Comparison of ENCODE assay signal across 10 mouse cellular contexts in genomic region chr15:102976171-102976570, GRCm38 (mm10). TPM values are rescaled to one million over a fixed set of nuclear protein-coding genes. Genes with fewer than 3 reads are reported as not detected.
DNase-seq lines count a peak whose midpoint lies in the region; ATAC-seq and TF ChIP-seq lines count a peak whose summit lies in the region.
"Had no signal": no experiment of that assay in that cellular context is flagged by ENCODE, and none has a peak within 500 bp of the region (broad histone marks: within the 10 kb centered on the region; RNA-seq: fewer than 3 reads in every experiment).

Hoxc9 (plus strand) TSS chr15:102976439.

- no peaks in the 10 kb centered on the region for H3K36me3 ChIP-seq in kidney, postnatal 0 days (ENCODE audit: insufficient read depth, low read length)
- no peaks in the 10 kb centered on the region for H3K36me3 ChIP-seq in neural tube, embryonic 12.5 days
- H3K36me3 ChIP-seq: hindbrain, embryonic 13.5 days had no signal

- H3K4me3 ChIP-seq in lung, adult 2 months (replicated peaks; ENCODE audit: extremely low read depth, low read depth, low read length): peak within 1 kb of the TSS; percentile 51
- peak within 1 kb of the TSS; percentile 30 for H3K4me3 ChIP-seq in bone marrow macrophage, adult 2 months (ENCODE audit: insufficient read depth, low read length)
- H3K4me3 ChIP-seq in kidney, postnatal 0 days (replicated peaks; ENCODE audit: low read depth, low read length): peak within 1 kb of the TSS; percentile 51
- H3K4me3 ChIP-seq in neural tube, embryonic 12.5 days: peak within 1 kb of the TSS; percentile 92
- H3K4me3 ChIP-seq: hindbrain, embryonic 13.5 days had no signal

- H3K9ac ChIP-seq in kidney, postnatal 0 days (ENCODE audit: low read depth, low read length): peak within 1 kb of the TSS; percentile 83
- H3K9ac ChIP-seq in neural tube, embryonic 12.5 days: peak within 1 kb of the TSS; percentile 100
- H3K9ac ChIP-seq: hindbrain, embryonic 13.5 days had no signal

- no peak for ATAC-seq in kidney, postnatal 0 days (replicated peaks; ENCODE audit: low FRiP score, low read depth)
- no peak for ATAC-seq in neural tube, embryonic 12.5 days (ENCODE audit: low FRiP score, low read depth)

- peaks cover 7% of the 10 kb centered on the region; the same call in 1 of the 2 replicates for H3K4me1 ChIP-seq in lung, adult 2 months (ENCODE audit: control insufficient read depth, insufficient read depth, low read length)
- H3K4me1 ChIP-seq in bone marrow macrophage, adult 2 months (ENCODE audit: control insufficient read depth, insufficient read depth, low read length): no peaks in the 10 kb centered on the region
- peaks cover 21% of the 10 kb centered on the region for H3K4me1 ChIP-seq in kidney, postnatal 0 days (replicated peaks; ENCODE audit: insufficient read depth, low read length)
- H3K4me1 ChIP-seq in neural tube, embryonic 12.5 days: peaks cover 8% of the 10 kb centered on the region
- H3K4me1 ChIP-seq: hindbrain, embryonic 13.5 days had no signal

- H3K9me3 ChIP-seq in kidney, postnatal 0 days (replicated peaks; ENCODE audit: low read length): no peaks in the 10 kb centered on the region
- H3K9me3 ChIP-seq in neural tube, embryonic 12.5 days: no peaks in the 10 kb centered on the region
- H3K9me3 ChIP-seq: hindbrain, embryonic 13.5 days had no signal

- H3K4me2 ChIP-seq in kidney, postnatal 0 days (ENCODE audit: low read length): peak within 1 kb of the TSS; percentile 90
- H3K4me2 ChIP-seq in neural tube, embryonic 12.5 days (replicated peaks): peak within 1 kb of the TSS; percentile 86
- H3K4me2 ChIP-seq: hindbrain, embryonic 13.5 days had no signal

- WGBS in lung, adult 2 months: under 1% methylated on average over 17 of the region's 20 CpGs
- 2% methylated on average over 10 of the region's 20 CpGs for WGBS in kidney, postnatal 0 days
- 1% methylated on average over 12 of the region's 20 CpGs for WGBS in neural tube, embryonic 12.5 days

- no peak for TF ChIP-seq CTCF in lung, adult 2 months (IDR thresholded peaks at IDR 0.05; ENCODE audit: insufficient read depth, low read length)
- no peak for TF ChIP-seq CTCF in bone marrow macrophage, adult 2 months (IDR thresholded peaks at IDR 0.05; ENCODE audit: low read depth, low read length)
- TF ChIP-seq CTCF in kidney, postnatal 0 days (IDR thresholded peaks at IDR 0.05; ENCODE audit: low read depth): no peak

- no peak within 1 kb of the TSS for H3K27ac ChIP-seq in bone marrow macrophage, adult 2 months (ENCODE audit: insufficient read depth, low read depth, low read length)
- H3K27ac ChIP-seq in kidney, postnatal 0 days: peak within 1 kb of the TSS; percentile 91
- H3K27ac ChIP-seq in neural tube, embryonic 12.5 days: peak within 1 kb of the TSS; percentile 95
- H3K27ac ChIP-seq: hindbrain, embryonic 13.5 days had no signal

- no peaks in the 10 kb centered on the region for H3K27me3 ChIP-seq in kidney, postnatal 0 days (ENCODE audit: insufficient read depth, low read length)
- peaks cover 59% of the 10 kb centered on the region for H3K27me3 ChIP-seq in neural tube, embryonic 12.5 days (replicated peaks)

- DNase-seq in lung, adult 2 months: no peak
- DNase-seq in lung, postnatal 14 days: no peak
- no peak for DNase-seq in kidney, postnatal 0 days (ENCODE audit: low spot score)
- no peak for DNase-seq in layer of hippocampus, adult 8-10 months (ENCODE audit: low spot score in 2 of 2)
- no peak for DNase-seq in thymus, postnatal 4 days

- TF ChIP-seq POLR2A in lung, adult 2 months (IDR thresholded peaks at IDR 0.05; ENCODE audit: borderline replicate concordance, extremely low read depth, low read depth, low read length): no peak
- no peak for TF ChIP-seq POLR2A in bone marrow macrophage, adult 2 months (IDR thresholded peaks at IDR 0.05; ENCODE audit: borderline replicate concordance, low read depth, low read length)

RNA-seq across cellular contexts. Expression of gene Hoxc9, which starts in this region (rescaled TPM):
- not detected in 2 replicates for polyA plus RNA-seq in lung, adult 2 months (2012; rRNA removed)
- polyA plus RNA-seq in bone marrow macrophage, adult 2 months (2012; ENCODE audit: insufficient read depth, insufficient read length, missing spikeins): not detected in 2 replicates
- polyA plus RNA-seq in kidney, postnatal 0 days (2015; fragmentation: Nextera tagmentation; extraction: Ambion mirVana): 11.0 and 12.4 TPM in 2 replicates
- 45.2 and 47.4 TPM in 2 replicates for polyA plus RNA-seq in neural tube, embryonic 12.5 days (2016; fragmentation: Nextera tagmentation; extraction: Ambion mirVana)
- not detected for total RNA-seq in layer of hippocampus, adult 8-10 months (2022)
- total RNA-seq: monocyte, adult 5-6 weeks had no signal
- polyA plus RNA-seq: forebrain, embryonic 11.5 days had no signal

Comparison
In these comparisons a context has a peak if more than half of its experiments do, and no peak if none do; other contexts are left out.
1. RNA of gene Hoxc9 (polyA plus RNA-seq): 45.2 to 47.4 TPM in neural tube, embryonic 12.5 days and 11.0 to 12.4 TPM in kidney, postnatal 0 days; not detected in lung, adult 2 months and not detected in bone marrow macrophage, adult 2 months; every median in the first group is over 10 times any median in the second.
2. H3K4me3 ChIP-seq: peak in every context shown above with its lines; median percentile 92 in neural tube, embryonic 12.5 days; 51 in lung, adult 2 months; 51 in kidney, postnatal 0 days; 30 in bone marrow macrophage, adult 2 months.